Mouse (Mus musculus): ENCODE measurements at regions not wholly inside any gene's neighbourhood (a gene's known extent, or its start where the extent isn't known, plus 50 kb on each side); places are given as distances from the start of the nearest gene placed in this dataset.

GRCm38 (mm10) chr10:110650851-110651250 is 94.4 kb upstream of the E2f7 start:
- DNase-seq (ENCODE audit: low read depth, low spot score) = no peak

- DNase-seq (ENCODE audit: low read depth, low spot score) = no peak
Measured at GRCm38 (mm10) chr10:110654070-110654469, 91.2 kb upstream of the E2f7 start.

DNA sequence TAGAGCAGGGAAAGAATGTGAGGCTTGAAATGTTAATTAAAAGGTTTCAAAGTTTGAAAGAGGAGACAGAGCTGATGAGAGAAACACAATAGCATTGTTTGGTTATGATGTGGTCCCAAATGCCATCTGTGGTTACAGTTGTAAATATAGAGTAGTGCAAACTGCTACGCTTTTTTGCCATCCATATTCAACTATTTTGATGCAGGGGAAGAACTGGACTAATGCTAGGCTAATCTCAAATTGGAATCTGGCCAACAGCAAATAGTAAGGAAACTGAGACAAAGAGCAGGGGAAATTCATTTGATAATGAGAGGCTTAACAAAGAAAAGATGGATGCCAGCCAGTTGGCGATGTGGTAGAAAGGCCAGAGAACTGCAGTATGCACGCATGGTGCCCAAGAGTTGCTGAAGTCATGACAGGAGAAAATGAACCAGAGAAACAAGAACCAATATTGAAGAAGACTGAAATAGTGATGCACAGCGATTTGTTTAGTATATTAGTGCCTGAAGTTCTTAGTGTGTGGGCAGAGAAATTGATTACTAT is 87.0 kb upstream of the E2f7 start:
- DNase-seq (ENCODE audit: low read depth, low spot score) = no peak

DNA sequence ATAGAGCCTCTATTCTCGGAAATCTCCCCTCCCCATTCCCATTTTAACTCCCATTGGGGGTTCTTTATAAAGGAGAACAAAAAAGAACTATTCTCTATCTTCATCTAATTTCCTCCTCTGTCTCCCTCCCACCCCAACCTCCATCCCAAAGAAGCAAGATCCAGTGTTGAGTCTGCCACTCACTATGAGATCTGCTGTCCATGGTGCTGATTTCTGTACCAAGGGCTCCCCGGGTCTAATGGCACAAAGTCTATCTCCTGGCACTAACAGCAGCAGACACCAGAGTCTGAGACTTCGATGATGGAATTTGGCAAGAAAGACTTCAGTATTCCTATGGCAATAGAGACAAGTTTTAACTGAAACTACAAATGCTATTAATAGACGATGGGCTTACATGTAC is 68.7 kb upstream of the E2f7 start:
- DNase-seq (ENCODE audit: low read depth, low spot score) = no peak

Data from brain, embryonic 18.5 days (tissue).